Mouse (Mus musculus) frontal cortex, postnatal 14 days (tissue): Measurements from ENCODE around the gene Nudt3.

ENCODE experiments used
- DNase-seq, 2 experiments: peaks; one replicate each; pipeline ENCODE4 v3.0.0; 2022; ENCODE audit warnings: low spot score in 2 of 2

Nudt3 gene

GRCm38 (mm10) chr17:27635575-27635903 lies 12.2 kb upstream of the Nudt3 start:
- DNase-seq: peak in 1 of 2 experiments; percentile 45

- peak; percentile 73 to 81 for DNase-seq
These were observed 11.7 kb upstream of the Nudt3 start, which contains the start of gene RPS10-NUDT3 for GRCm38 (mm10) chr17:27634871-27635574. Gene RPS10-NUDT3 (minus strand): TSS chr17:27635222.

- DNase-seq: peak; percentile 62 to 80
These were observed 6.1 kb upstream of the Nudt3 start for GRCm38 (mm10) chr17:27629249-27630020.

GRCm38 (mm10) chr17:27628376-27628775 lies 5.1 kb upstream of the Nudt3 start:
- DNase-seq: no peak

- no peak for DNase-seq
These were observed 4.2 kb upstream of the Nudt3 start for GRCm38 (mm10) chr17:27627451-27627850.

GRCm38 (mm10) chr17:27626681-27627080 lies 3.4 kb upstream of the Nudt3 start:
- DNase-seq: no peak

- DNase-seq: no peak
These were observed 2.4 kb upstream of the Nudt3 start for GRCm38 (mm10) chr17:27625455-27626251.

GRCm38 (mm10) chr17:27622611-27623359 lies 510 bp downstream of the Nudt3 start:
- DNase-seq: no peak

GRCm38 (mm10) chr17:27621705-27622531 lies 1.4 kb downstream of the Nudt3 start:
- DNase-seq: no peak

GRCm38 (mm10) chr17:27621161-27621560 lies 2.1 kb downstream of the Nudt3 start:
- DNase-seq: no peak

GRCm38 (mm10) chr17:27615388-27615787 lies 7.9 kb downstream of the Nudt3 start:
- DNase-seq: no peak

GRCm38 (mm10) chr17:27613016-27613415 lies 10.3 kb downstream of the Nudt3 start:
- DNase-seq: no peak

GRCm38 (mm10) chr17:27611994-27612393 lies 11.3 kb downstream of the Nudt3 start:
- no peak for DNase-seq

- no peak for DNase-seq
These were observed 11.8 kb downstream of the Nudt3 start for GRCm38 (mm10) chr17:27611519-27611884.

GRCm38 (mm10) chr17:27610679-27611518 lies 12.4 kb downstream of the Nudt3 start:
- peak; percentile 57 to 65 for DNase-seq

- no peak for DNase-seq
These were observed 13.7 kb downstream of the Nudt3 start for GRCm38 (mm10) chr17:27609576-27609975.

- no peak for DNase-seq
These were observed 19.6 kb downstream of the Nudt3 start for GRCm38 (mm10) chr17:27603522-27604234.

- DNase-seq: no peak
These were observed 20.3 kb downstream of the Nudt3 start for GRCm38 (mm10) chr17:27603036-27603435.

- DNase-seq: no peak
These were observed 22.4 kb downstream of the Nudt3 start for GRCm38 (mm10) chr17:27600869-27601268.
